Mouse (Mus musculus): Measurements from ENCODE around the gene Crygf.
"Not testable (repeated sequence)": the region's sequence is repeated elsewhere in the genome, so short reads cannot be mapped to it uniquely, and the experiment has no call there.

Gene Crygf

GRCm38 (mm10) chr1:65926294-65926693 is at the start of gene Crygf:
TSS of gene Crygf (plus strand) at chr1:65926520.
- DNase-seq (ENCODE audit: low read depth): no peak

- DNase-seq (ENCODE audit: low read depth): no peak
These were observed 734 bp upstream of the Crygf start for GRCm38 (mm10) chr1:65925361-65926210.

- DNase-seq (ENCODE audit: low read depth): not testable (repeated sequence)
These were observed 376 bp downstream of the Crygf start for GRCm38 (mm10) chr1:65926696-65927095.

GRCm38 (mm10) chr1:65930055-65930454 is 3.7 kb downstream of the Crygf start:
- DNase-seq (ENCODE audit: low read depth): no peak

GRCm38 (mm10) chr1:65932091-65932812 is 5.9 kb downstream of the Crygf start:
- DNase-seq (ENCODE audit: low read depth): no peak
